In the genomic region with DNA sequence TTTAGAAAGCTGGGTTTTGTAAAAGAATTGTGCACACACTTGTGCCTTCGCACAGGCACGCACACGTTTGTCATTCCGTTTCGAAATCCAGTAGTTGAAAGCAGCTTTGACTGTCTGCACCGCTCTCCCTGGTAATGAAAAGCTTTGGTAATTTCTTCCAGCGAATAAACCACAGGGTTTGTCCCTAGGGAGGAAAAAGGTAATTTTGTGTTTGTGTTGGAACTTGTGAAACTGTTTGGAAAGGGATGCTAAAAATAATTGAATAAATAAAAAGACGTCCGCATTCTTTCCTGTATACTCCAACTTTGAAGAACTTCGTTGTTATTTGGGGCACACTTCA, we compare ENCODE assay signal across 8 mouse cellular contexts. TPM values are rescaled to one million over a fixed set of nuclear protein-coding genes. Genes with fewer than 3 reads are reported as not detected.
A peak's percentile ranks its signal among the peaks of the same experiment; 100 is the strongest.
DNase-seq lines count a peak whose midpoint lies in the region; ATAC-seq and TF ChIP-seq lines count a peak whose summit lies in the region.

No protein-coding gene starts in this region.

- peak overlapping the region; percentile 63 for H3K9ac ChIP-seq in embryonic facial prominence, embryonic 14.5 days (ENCODE audit: low read depth, low read length)
- H3K9ac ChIP-seq in intestine, embryonic 15.5 days, result peak overlapping the region; percentile 59
- H3K9ac ChIP-seq in neural tube, embryonic 12.5 days, result 0 out of 2 replicates have a peak overlapping the region, but pooled peaks have one; percentile 56

- ATAC-seq in embryonic facial prominence, embryonic 14.5 days (ENCODE audit: low read depth), result 0 out of 2 replicates have a peak, but pooled peaks have one; percentile 19
- peak; percentile 48 for ATAC-seq in intestine, embryonic 15.5 days
- 0 out of 2 replicates have a peak, but pooled peaks have one; percentile 27 for ATAC-seq in neural tube, embryonic 12.5 days (ENCODE audit: low FRiP score, low read depth)

- H3K27me3 ChIP-seq in embryonic facial prominence, embryonic 14.5 days (replicated peaks; ENCODE audit: control insufficient read depth, insufficient read depth, low read length), result no peaks in the 10 kb centered on the region
- no peaks in the 10 kb centered on the region for H3K27me3 ChIP-seq in intestine, embryonic 15.5 days (replicated peaks)
- H3K27me3 ChIP-seq in neural tube, embryonic 12.5 days (replicated peaks), result no peaks in the 10 kb centered on the region

- peak overlapping the region; percentile 61 for H3K4me2 ChIP-seq in embryonic facial prominence, embryonic 14.5 days (ENCODE audit: low read depth, low read length)
- peak overlapping the region; percentile 75 for H3K4me2 ChIP-seq in intestine, embryonic 15.5 days (replicated peaks)
- peak overlapping the region; percentile 74 for H3K4me2 ChIP-seq in neural tube, embryonic 12.5 days (replicated peaks)

- H3K4me3 ChIP-seq in layer of hippocampus, adult 2 months, result peak overlapping the region; percentile 78
- peak overlapping the region; percentile 74 for H3K4me3 ChIP-seq in embryonic facial prominence, embryonic 14.5 days (ENCODE audit: low read depth, low read length)
- H3K4me3 ChIP-seq in intestine, embryonic 15.5 days (replicated peaks), result peak overlapping the region; percentile 54
- peak overlapping the region; percentile 55 for H3K4me3 ChIP-seq in neural tube, embryonic 12.5 days

- H3K9me3 ChIP-seq in embryonic facial prominence, embryonic 14.5 days (ENCODE audit: control insufficient read depth, low read length), result no peaks in the 10 kb centered on the region
- H3K9me3 ChIP-seq in intestine, embryonic 15.5 days, result no peaks in the 10 kb centered on the region
- no peaks in the 10 kb centered on the region for H3K9me3 ChIP-seq in neural tube, embryonic 12.5 days

- no peak for DNase-seq in layer of hippocampus, adult 2 months (ENCODE audit: low spot score in 2 of 2)
- DNase-seq in layer of hippocampus, postnatal 14 days (ENCODE audit: low spot score in 2 of 2), result no peak
- peak; percentile 38 for DNase-seq in embryonic facial prominence, embryonic 14.5 days (ENCODE audit: low spot score)
- no peak for DNase-seq in cerebellum, postnatal 10 days
- no peak for DNase-seq in kidney, adult 11 months
- DNase-seq in embryo, embryonic 10.5 days (ENCODE audit: low spot score), result no peak

- peaks cover 8% of the 10 kb centered on the region; the same call in 1 of the 2 replicates for H3K4me1 ChIP-seq in embryonic facial prominence, embryonic 14.5 days (ENCODE audit: control insufficient read depth, insufficient read depth, low read length)
- H3K4me1 ChIP-seq in intestine, embryonic 15.5 days (replicated peaks), result no peaks in the 10 kb centered on the region
- H3K4me1 ChIP-seq in neural tube, embryonic 12.5 days, result no peaks in the 10 kb centered on the region

- no peaks in the 10 kb centered on the region for H3K36me3 ChIP-seq in embryonic facial prominence, embryonic 14.5 days (ENCODE audit: control insufficient read depth, insufficient read depth, low read length)
- H3K36me3 ChIP-seq in intestine, embryonic 15.5 days, result no peaks in the 10 kb centered on the region
- no peaks in the 10 kb centered on the region for H3K36me3 ChIP-seq in neural tube, embryonic 12.5 days

- no peak for TF ChIP-seq CTCF in layer of hippocampus, adult 2 months (conservative IDR thresholded peaks at IDR 0.05)

- 5% methylated on average over 10 of the region's 10 CpGs for WGBS in embryonic facial prominence, embryonic 14.5 days
- WGBS in intestine, embryonic 15.5 days, result 7% methylated on average over 10 of the region's 10 CpGs
- 13% methylated on average over 10 of the region's 10 CpGs for WGBS in neural tube, embryonic 12.5 days

- H3K27ac ChIP-seq in layer of hippocampus, adult 2 months, result peak overlapping the region; percentile 69
- peak overlapping the region; percentile 65; the same call in 1 of the 2 replicates for H3K27ac ChIP-seq in embryonic facial prominence, embryonic 14.5 days (replicated peaks; ENCODE audit: low read depth, low read length)
- H3K27ac ChIP-seq in intestine, embryonic 15.5 days, result no peak overlapping the region
- no peak overlapping the region for H3K27ac ChIP-seq in neural tube, embryonic 12.5 days

RNA-seq across cellular contexts. Expression of gene Commd8, which starts 35.7 kb away (rescaled TPM):
- 100 to 1,000 TPM; 105 to 113 TPM for total RNA-seq in layer of hippocampus, adult 2 months (2021)
- total RNA-seq in layer of hippocampus, postnatal 14 days (2021), result 10 to 100 TPM; 91.1 to 91.2 TPM
- 106 and 128 TPM in 2 replicates for polyA plus RNA-seq in embryonic facial prominence, embryonic 14.5 days (2014; fragmentation: Nextera tagmentation; extraction: Ambion mirVana)
- 120 and 148 TPM in 2 replicates for polyA plus RNA-seq in intestine, embryonic 15.5 days (2015; fragmentation: Nextera tagmentation; extraction: Ambion mirVana)
- polyA plus RNA-seq in neural tube, embryonic 12.5 days (2016; fragmentation: Nextera tagmentation; extraction: Ambion mirVana), result 148 and 158 TPM in 2 replicates

Comparison
In these comparisons a context has a peak if more than half of its experiments do, and no peak if none do; other contexts are left out.
1. H3K27ac ChIP-seq: peak in layer of hippocampus, adult 2 months (single experiment) and embryonic facial prominence, embryonic 14.5 days (single experiment); none in intestine, embryonic 15.5 days (single experiment) and neural tube, embryonic 12.5 days (single experiment).
2. Peak in every context shown above with its lines, with median percentiles within 50 percentile points of each other: H3K4me3 ChIP-seq, ATAC-seq, H3K4me2 ChIP-seq and H3K9ac ChIP-seq.